Mouse (Mus musculus): ENCODE measurements around the gene Nxph3.

The Nxph3 gene

DNA sequence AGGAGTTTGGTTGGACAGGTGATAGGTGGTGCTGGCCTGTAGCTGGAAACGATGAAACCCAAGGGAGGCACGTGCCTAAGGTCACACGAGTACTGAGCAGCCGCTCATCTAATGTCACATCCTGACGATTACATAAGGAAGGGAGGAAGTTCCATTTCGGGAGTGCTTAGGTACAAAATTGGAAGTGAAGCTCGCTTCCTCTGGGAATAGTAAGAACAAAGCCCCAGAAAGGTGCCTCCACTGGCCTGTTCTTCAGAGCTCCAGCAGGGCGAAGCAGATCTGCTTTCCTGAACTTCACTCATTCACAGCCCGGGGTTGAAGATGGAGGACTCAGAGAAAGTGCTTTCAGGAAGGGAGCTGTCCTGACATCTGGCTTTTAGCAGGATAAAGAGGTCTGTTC is 20.4 kb downstream of the Nxph3 start:
- DNase-seq (ENCODE audit: low read depth, low spot score) = no peak

- DNase-seq (ENCODE audit: low read depth, low spot score) = no peak
Observed at GRCm38 (mm10) chr11:95493010-95493409, 21.4 kb downstream of the Nxph3 start.

DNA sequence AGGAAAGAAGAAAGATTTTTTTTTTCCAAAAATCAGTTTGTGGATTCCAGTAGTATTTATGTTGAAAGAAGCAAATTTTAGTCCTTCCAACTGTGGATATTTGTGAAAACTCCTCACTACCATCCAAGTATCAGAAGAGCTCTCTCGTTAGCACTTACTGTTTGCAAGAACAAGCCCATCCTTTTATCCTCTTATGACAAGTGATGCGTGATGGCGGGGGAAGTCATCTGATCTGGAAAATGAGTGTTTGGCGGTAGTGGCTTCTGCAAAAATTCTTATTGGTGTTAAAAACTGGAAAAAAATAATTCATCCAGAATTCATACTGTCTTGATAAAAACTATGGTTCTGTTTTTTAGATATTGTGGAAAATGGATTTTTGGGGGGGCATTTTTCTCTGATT is 22.1 kb downstream of the Nxph3 start:
- no peak for DNase-seq (ENCODE audit: low read depth, low spot score)

GRCm38 (mm10) chr11:95490104-95490503 is 24.3 kb downstream of the Nxph3 start:
- DNase-seq (ENCODE audit: low read depth, low spot score) = no peak

DNA sequence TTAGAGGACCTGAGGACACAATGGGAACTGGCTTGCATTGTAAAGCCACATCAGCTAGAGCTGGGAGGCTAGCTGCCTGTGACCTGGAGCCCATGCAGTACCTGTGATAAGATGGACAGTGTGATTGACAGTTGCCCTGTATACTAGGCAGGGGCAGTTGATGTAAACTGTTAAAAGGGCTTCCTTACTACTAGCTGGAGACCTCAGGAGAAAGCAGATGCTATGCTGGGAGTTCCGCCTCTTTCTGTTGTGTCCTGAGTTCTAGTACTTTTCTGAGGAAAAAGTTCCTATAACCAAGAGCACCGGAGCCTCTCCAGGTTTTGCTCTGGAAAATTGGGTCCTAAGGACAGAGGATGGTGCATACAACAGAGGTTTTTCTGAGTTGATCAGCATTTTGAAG is 27.1 kb downstream of the Nxph3 start:
- DNase-seq (ENCODE audit: low read depth, low spot score) = no peak

GRCm38 (mm10) chr11:95485634-95486033 is 28.7 kb downstream of the Nxph3 start:
- DNase-seq (ENCODE audit: low read depth, low spot score) = no peak

GRCm38 (mm10) chr11:95480662-95481061 is 33.7 kb downstream of the Nxph3 start:
- no peak for DNase-seq (ENCODE audit: low read depth, low spot score)

DNA sequence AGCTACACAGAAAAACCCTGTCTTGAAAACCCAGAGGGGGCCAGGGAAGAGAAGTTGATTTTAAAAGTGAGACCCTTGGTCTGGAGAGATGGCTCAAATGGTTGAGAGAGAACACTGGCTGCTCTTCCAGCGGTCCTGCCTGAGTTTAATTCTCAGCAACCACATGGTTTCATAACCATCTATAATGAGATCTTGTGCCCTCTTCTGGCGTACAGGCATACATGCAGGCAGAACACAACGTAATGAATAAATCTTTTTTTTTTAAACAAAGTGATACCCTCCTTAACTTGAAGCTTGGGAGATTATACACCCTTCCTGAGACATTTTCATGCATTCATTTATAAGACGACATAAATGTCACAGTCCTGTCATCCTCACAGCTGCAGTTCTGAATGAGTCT is 34.9 kb downstream of the Nxph3 start:
- no peak for DNase-seq (ENCODE audit: low read depth, low spot score)

DNA sequence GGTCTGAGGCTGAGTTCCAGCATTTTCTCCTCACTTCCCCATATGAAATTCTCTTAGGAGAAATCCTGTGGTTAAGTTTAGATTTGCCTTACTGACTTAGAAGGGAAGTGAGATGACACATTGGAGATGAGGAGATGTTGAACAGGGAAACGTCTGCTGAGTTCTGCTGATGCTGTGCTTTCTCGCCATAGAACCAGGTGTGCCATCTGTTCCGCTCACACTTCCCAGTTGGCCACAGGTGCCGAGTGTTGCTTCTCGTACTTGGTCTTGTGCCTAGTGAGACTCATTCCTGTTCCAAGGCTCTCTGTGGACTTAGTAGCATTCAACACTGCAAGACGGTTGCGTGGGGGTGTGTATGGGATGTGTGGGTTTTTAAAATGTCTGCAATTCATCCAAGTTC is 38.0 kb downstream of the Nxph3 start:
- peak; percentile 94 for DNase-seq (ENCODE audit: low read depth, low spot score)

- DNase-seq (ENCODE audit: low read depth, low spot score) = no peak
Observed at GRCm38 (mm10) chr11:95473456-95473855, 40.9 kb downstream of the Nxph3 start.

- DNase-seq (ENCODE audit: low read depth, low spot score) = no peak
Observed at GRCm38 (mm10) chr11:95472942-95473341, 41.4 kb downstream of the Nxph3 start.

DNA sequence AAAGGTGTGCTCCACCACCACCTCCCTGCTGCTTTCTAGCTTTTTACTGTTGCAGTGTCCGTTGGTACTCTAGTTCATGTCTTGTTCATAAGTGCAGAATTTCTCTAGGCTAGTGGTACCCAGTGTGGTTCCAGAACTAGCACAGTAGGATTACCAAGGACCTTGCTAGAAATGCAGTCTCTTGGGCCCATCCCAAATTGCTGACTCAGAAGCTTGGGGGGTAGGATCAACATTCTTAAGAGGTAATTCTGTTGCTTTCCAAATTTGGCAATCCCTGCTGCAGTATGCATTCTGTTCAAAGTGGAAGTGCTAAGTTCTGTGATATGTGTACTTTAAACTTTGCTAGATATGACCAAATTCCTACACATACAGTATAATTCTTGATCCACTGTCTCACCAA is 46.6 kb downstream of the Nxph3 start:
- peak; percentile 28 for DNase-seq (ENCODE audit: low read depth, low spot score)

DNA sequence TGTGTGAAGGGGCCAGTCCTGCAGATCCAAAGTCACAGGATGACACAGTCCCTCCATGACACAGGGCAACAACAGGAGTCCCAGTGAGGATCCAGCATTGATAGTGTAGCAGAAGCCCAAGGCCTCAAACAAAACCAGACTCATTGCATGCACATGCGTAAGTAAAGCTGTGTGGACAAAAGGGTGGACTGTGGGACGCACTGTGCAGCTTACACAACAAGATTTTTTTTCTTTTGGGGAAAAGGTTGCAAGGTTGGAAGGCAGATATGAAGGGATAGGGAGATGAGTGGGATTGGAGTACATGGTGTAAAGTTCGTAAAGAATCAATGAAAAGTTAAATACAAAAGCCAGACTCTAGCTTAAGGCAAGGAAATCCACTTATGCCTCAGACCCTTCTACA is 52.2 kb downstream of the Nxph3 start:
- DNase-seq (ENCODE audit: low read depth, low spot score) = no peak

DNA sequence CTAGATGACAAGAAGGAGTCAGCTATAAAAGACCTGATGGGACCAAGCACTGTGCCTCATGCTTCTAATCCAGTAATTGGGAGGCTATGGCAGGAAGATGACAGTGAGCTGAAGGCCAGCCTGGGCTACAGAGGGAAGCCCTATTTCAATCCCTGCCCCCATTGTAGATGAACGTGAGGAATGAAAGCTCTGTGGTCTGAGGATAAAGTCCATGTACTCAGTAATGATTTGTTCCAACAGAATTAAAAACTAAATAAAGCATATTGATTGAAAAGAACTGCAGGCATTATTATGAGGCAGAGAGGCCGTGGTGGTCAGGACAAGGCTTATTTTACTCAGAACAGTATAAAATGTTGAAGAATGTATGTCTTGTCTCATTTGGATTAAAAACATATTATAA is 53.5 kb downstream of the Nxph3 start:
- no peak for DNase-seq (ENCODE audit: low read depth, low spot score)
